ENCODE assay signal across 38 mouse cellular contexts in the genomic region with DNA sequence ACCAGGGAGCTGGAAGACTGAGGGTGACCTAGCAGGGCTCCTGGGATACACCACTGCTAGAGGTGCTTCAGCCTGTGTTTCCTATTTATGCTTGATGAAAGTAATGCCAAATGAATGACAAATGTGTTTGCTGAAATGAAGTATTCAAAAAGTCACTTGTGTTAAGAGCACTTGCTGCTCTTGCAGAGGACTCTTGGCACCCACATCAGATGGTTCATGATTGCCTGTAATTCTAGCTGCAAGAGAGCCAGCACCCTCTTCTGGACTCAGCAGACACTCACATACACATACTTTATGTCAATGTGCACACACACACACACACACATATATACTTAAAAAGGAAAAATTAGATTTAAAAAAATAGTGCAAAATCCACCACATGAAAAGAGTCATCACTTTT. TPM values are rescaled to one million over a fixed set of nuclear protein-coding genes. Genes with fewer than 3 reads are reported as not detected.
A peak's percentile ranks its signal among the peaks of the same experiment; 100 is the strongest.
DNase-seq lines count a peak whose midpoint lies in the region; TF ChIP-seq lines count a peak whose summit lies in the region.
"Had no signal": no experiment of that assay in that cellular context is flagged by ENCODE, and none has a peak within 500 bp of the region (broad histone marks: within the 10 kb centered on the region; RNA-seq: fewer than 3 reads in every experiment).

No protein-coding gene starts in this region.

- TF ChIP-seq CTCF in heart, adult 2 months (IDR thresholded peaks at IDR 0.05): 0 out of 2 replicates have a peak, but pooled peaks have one; percentile 4
- TF ChIP-seq CTCF in layer of hippocampus, adult 2 months (conservative IDR thresholded peaks at IDR 0.05): 0 out of 2 replicates have a peak, but pooled peaks have one; percentile 15
- TF ChIP-seq CTCF in cortical plate, adult 2 months (IDR thresholded peaks at IDR 0.05; ENCODE audit: extremely low read depth, insufficient read depth, low read length): 0 out of 2 replicates have a peak, but pooled peaks have one; percentile 8

- H3K79me2 ChIP-seq in heart, adult 2 months (replicated peaks; ENCODE audit: control insufficient read depth, insufficient read depth, low read length): no peaks in the 10 kb centered on the region

- H3K9ac ChIP-seq in heart, adult 2 months (ENCODE audit: low read depth, low read length): no peak overlapping the region
- H3K9ac ChIP-seq: heart, embryonic 12.5 days; hindbrain, embryonic 14.5 days; limb, embryonic 15.5 days; liver, embryonic 14.5 days; midbrain, embryonic 12.5 days; neural tube, embryonic 13.5 days had no signal

- no peaks in the 10 kb centered on the region for H3K27me3 ChIP-seq in heart, adult 2 months (ENCODE audit: control insufficient read depth, insufficient read depth, low read length)
- H3K27me3 ChIP-seq: heart, embryonic 12.5 days; limb, embryonic 15.5 days; midbrain, embryonic 12.5 days; neural tube, embryonic 13.5 days; Patski had no signal

- H3K36me3 ChIP-seq in heart, adult 2 months (ENCODE audit: control insufficient read depth, insufficient read depth, low read length): no peaks in the 10 kb centered on the region
- H3K36me3 ChIP-seq: limb, embryonic 10.5 days; limb, embryonic 15.5 days had no signal

- no peak overlapping the region for H3K4me3 ChIP-seq in heart, adult 2 months
- H3K4me3 ChIP-seq in layer of hippocampus, adult 2 months: no peak overlapping the region
- H3K4me3 ChIP-seq in cortical plate, adult 2 months (ENCODE audit: insufficient read depth, low read length): no peak overlapping the region
- H3K4me3 ChIP-seq: erythroblast, embryonic 14.5 days; heart, embryonic 12.5 days; limb, embryonic 10.5 days; limb, embryonic 15.5 days; midbrain, embryonic 12.5 days; neural tube, embryonic 13.5 days had no signal

- no peak overlapping the region for H3K27ac ChIP-seq in heart, adult 2 months
- no peak overlapping the region for H3K27ac ChIP-seq in layer of hippocampus, adult 2 months
- H3K27ac ChIP-seq in cortical plate, adult 2 months (ENCODE audit: insufficient read depth, low read length): no peak overlapping the region
- H3K27ac ChIP-seq: hindbrain, embryonic 14.5 days; limb, embryonic 10.5 days; limb, embryonic 15.5 days; liver, embryonic 14.5 days; midbrain, embryonic 12.5 days; neural tube, embryonic 13.5 days had no signal

- H3K4me1 ChIP-seq in heart, adult 2 months (ENCODE audit: control insufficient read depth, insufficient read depth, low read length): no peaks in the 10 kb centered on the region
- no peaks in the 10 kb centered on the region for H3K4me1 ChIP-seq in cortical plate, adult 2 months (ENCODE audit: control insufficient read depth, insufficient read depth, low read length)

- DNase-seq in heart, adult 2 months: no peak
- no peak for DNase-seq in heart, postnatal 25 days (ENCODE audit: low spot score)
- DNase-seq in layer of hippocampus, adult 2 months (ENCODE audit: low spot score in 2 of 2): no peak
- DNase-seq in layer of hippocampus, adult 8-10 months (ENCODE audit: low spot score in 2 of 2): no peak
- peak; percentile 63 for DNase-seq in lung, postnatal 25 days (ENCODE audit: low spot score)
- DNase-seq in spleen, postnatal 10 days (ENCODE audit: low spot score in 2 of 2): no peak
- DNase-seq in cerebellum, adult 9-10 months: no peak
- DNase-seq: adrenal gland, postnatal 14 days; cerebellum, adult 11-12 months; cerebellum, postnatal 10 days; gastrocnemius, postnatal 25 days; heart, adult 18-20 months; kidney, adult 9 months; kidney, postnatal 25 days; layer of hippocampus, postnatal 36 days; right cerebral cortex, postnatal 4 days; thymus, postnatal 4 days had no signal

- intact Hi-C loops in heart, adult 2 months (cut with DNase I): no loop called here
- intact Hi-C loops in heart, postnatal 25 days (cut with DNase I): no loop called here

- no peak for TF ChIP-seq EP300 in heart, adult 2 months (IDR thresholded peaks at IDR 0.05; ENCODE audit: insufficient read depth, low read depth, low read length)

- TF ChIP-seq POLR2A in heart, adult 2 months (IDR thresholded peaks at IDR 0.05; ENCODE audit: insufficient read depth, low read depth, low read length): no peak
- no peak for TF ChIP-seq POLR2A in cortical plate, adult 2 months (IDR thresholded peaks at IDR 0.05; ENCODE audit: extremely low read depth, insufficient read depth, low read length)

RNA-seq across cellular contexts. Expression of a gene that starts 17.0 kb away (rescaled TPM):
- total RNA-seq in heart, adult 2 months (2021): not detected
- polyA plus RNA-seq in heart, adult 2 months (2012; rRNA removed): 0.43 TPM in 1 of 2 replicates, not detected in the other
- not detected for total RNA-seq in heart, postnatal 25 days (2021)
- not detected for total RNA-seq in layer of hippocampus, adult 2 months (2021)
- total RNA-seq in layer of hippocampus, adult 8-10 months (2022): not detected
- polyA plus RNA-seq in cortical plate, adult 2 months (2012; rRNA removed): 0.56 and 1.4 TPM in 2 replicates
- total RNA-seq: common myeloid progenitor, adult 5-6 weeks; gastrocnemius, postnatal 25 days; heart, adult 18-20 months; hematopoietic stem cell, adult 5-6 weeks; layer of hippocampus, postnatal 36 days; megakaryocyte, adult 5-6 weeks; MEL had no signal
- polyA plus RNA-seq: embryonic facial prominence, embryonic 14.5 days; erythroblast, embryonic 14.5 days; forebrain, embryonic 11.5 days; heart, embryonic 12.5 days; heart, postnatal 0 days; hindbrain, embryonic 14.5 days; limb, embryonic 10.5 days; limb, embryonic 15.5 days; midbrain, embryonic 12.5 days; neural tube, embryonic 13.5 days; spleen, adult 2 months; testis, adult 2 months; thymus, postnatal 0 days had no signal

RNA-seq across cellular contexts. Expression of a gene that starts 29.1 kb away (rescaled TPM):
- total RNA-seq in heart, adult 2 months (2021): not detected
- not detected in 2 replicates for polyA plus RNA-seq in heart, adult 2 months (2012; rRNA removed)
- not detected for total RNA-seq in heart, postnatal 25 days (2021)
- total RNA-seq in layer of hippocampus, adult 2 months (2021): not detected
- not detected for total RNA-seq in layer of hippocampus, adult 8-10 months (2022)
- polyA plus RNA-seq in cortical plate, adult 2 months (2012; rRNA removed): 1.6 TPM in 1 of 2 replicates, not detected in the other
- total RNA-seq: adrenal gland, postnatal 14 days; common myeloid progenitor, adult 5-6 weeks; gastrocnemius, postnatal 25 days; heart, adult 18-20 months; hematopoietic stem cell, adult 5-6 weeks; layer of hippocampus, postnatal 36 days; megakaryocyte, adult 5-6 weeks; MEL had no signal
- polyA plus RNA-seq: embryonic facial prominence, embryonic 14.5 days; erythroblast, embryonic 14.5 days; heart, embryonic 12.5 days; heart, postnatal 0 days; hindbrain, embryonic 14.5 days; intestine, embryonic 14.5 days; limb, embryonic 10.5 days; limb, embryonic 15.5 days; liver, embryonic 14.5 days; midbrain, embryonic 12.5 days; neural tube, embryonic 13.5 days; Patski; spleen, adult 2 months had no signal

RNA-seq across cellular contexts. Expression of a gene that starts 57.7 kb away (rescaled TPM):
- total RNA-seq in heart, adult 2 months (2021): under 1 TPM in 1 of 2 experiments, not detected in 1; 0.14 TPM
- polyA plus RNA-seq in heart, adult 2 months (2012; rRNA removed): 0.23 and 0.41 TPM in 2 replicates
- under 1 TPM; 0.21 to 0.28 TPM for total RNA-seq in heart, postnatal 25 days (2021)
- total RNA-seq in layer of hippocampus, adult 2 months (2021): not detected
- total RNA-seq in layer of hippocampus, adult 8-10 months (2022): not detected
- 0.06 TPM in 1 of 2 replicates, not detected in the other for polyA plus RNA-seq in cortical plate, adult 2 months (2012; rRNA removed)
- total RNA-seq: common myeloid progenitor, adult 5-6 weeks; gastrocnemius, postnatal 25 days; heart, adult 18-20 months; hematopoietic stem cell, adult 5-6 weeks; layer of hippocampus, postnatal 36 days; megakaryocyte, adult 5-6 weeks had no signal
- polyA plus RNA-seq: erythroblast, embryonic 14.5 days; forebrain, embryonic 11.5 days; limb, embryonic 10.5 days; midbrain, embryonic 12.5 days; Patski; spleen, adult 2 months had no signal
